Mouse (Mus musculus) embryonic facial prominence, embryonic 14.5 days (tissue): ENCODE measurements around the gene Casp1. TPM values are rescaled to one million over a fixed set of nuclear protein-coding genes. Genes with fewer than 3 reads are reported as not detected.

ENCODE experiments used
- ATAC-seq: fragments of 200-750 bp; cut with Nextera tagmentation; 2 replicates; pipeline ENCODE4 v1.8.0; 2017; ENCODE audit warnings: low read depth, moderate number of reproducible peaks, moderate TSS enrichment
- DNase-seq: peaks from one replicate; pipeline ENCODE4 v3.0.0-alpha.2; 2015; ENCODE audit warnings: low spot score
- H3K27ac ChIP-seq: fragments of 300-500 bp; sonication (generic); replicated peaks from 2 replicates; pipeline ENCODE4 v1.5.1; 2014; ENCODE audit warnings: low read depth, mild to moderate bottlenecking, low read length, moderate library complexity
- H3K27me3 ChIP-seq: fragments of 300-500 bp; sonication (generic); replicated peaks from 2 replicates; pipeline ENCODE4 v1.6.1; 2014; ENCODE audit warnings: low read length; ENCODE audit not compliant: control insufficient read depth, insufficient read depth
- H3K36me3 ChIP-seq: fragments of 300-500 bp; sonication (generic); 2 replicates; pipeline ENCODE4 v1.6.1; 2014; ENCODE audit warnings: low read length, mixed read lengths; ENCODE audit not compliant: control insufficient read depth, insufficient read depth
- H3K4me1 ChIP-seq: fragments of 300-500 bp; sonication (generic); 2 replicates; pipeline ENCODE4 v1.6.1; 2014; ENCODE audit warnings: antibody characterized with exemption, low read length; ENCODE audit not compliant: control insufficient read depth, insufficient read depth
- H3K4me2 ChIP-seq: fragments of 300-500 bp; sonication (generic); 2 replicates; pipeline ENCODE4 v1.6.1; 2014; ENCODE audit warnings: low read depth, mild to moderate bottlenecking, low read length, moderate library complexity, mixed read lengths
- H3K4me3 ChIP-seq: fragments of 300-500 bp; sonication (generic); 2 replicates; pipeline ENCODE4 v1.5.1; 2014; ENCODE audit warnings: low read depth, mild to moderate bottlenecking, low read length
- H3K9ac ChIP-seq: fragments of 300-500 bp; sonication (generic); 2 replicates; pipeline ENCODE4 v1.6.1; 2014; ENCODE audit warnings: low read depth, mild to moderate bottlenecking, low read length, moderate library complexity, mixed read lengths
- H3K9me3 ChIP-seq: fragments of 300-500 bp; sonication (generic); 2 replicates; pipeline ENCODE4 v1.6.1; 2016; ENCODE audit warnings: low read length; ENCODE audit not compliant: control insufficient read depth
- WGBS: fragments of 180-500 bp; shearing (Covaris S2); extraction: QIAGEN DNeasy Blood & Tissue Kit; methylation state at CpG from one replicate; pipeline ENCODE4 v1.1.7; 2014; 5-methylcytosine and 5-hydroxymethylcytosine counted together
- polyA plus RNA-seq: library from polyadenylated mRNA; unstranded; fragments of >200 nt; fragmentation: Nextera tagmentation; extraction: Ambion mirVana; gene quantifications from 2 replicates; pipeline ENCODE4 v1.2.1, GENCODE M21; 2014

Casp1 gene
- polyA plus RNA-seq, 1 experiment from 2014 or later = 3.3 TPM

DNA sequence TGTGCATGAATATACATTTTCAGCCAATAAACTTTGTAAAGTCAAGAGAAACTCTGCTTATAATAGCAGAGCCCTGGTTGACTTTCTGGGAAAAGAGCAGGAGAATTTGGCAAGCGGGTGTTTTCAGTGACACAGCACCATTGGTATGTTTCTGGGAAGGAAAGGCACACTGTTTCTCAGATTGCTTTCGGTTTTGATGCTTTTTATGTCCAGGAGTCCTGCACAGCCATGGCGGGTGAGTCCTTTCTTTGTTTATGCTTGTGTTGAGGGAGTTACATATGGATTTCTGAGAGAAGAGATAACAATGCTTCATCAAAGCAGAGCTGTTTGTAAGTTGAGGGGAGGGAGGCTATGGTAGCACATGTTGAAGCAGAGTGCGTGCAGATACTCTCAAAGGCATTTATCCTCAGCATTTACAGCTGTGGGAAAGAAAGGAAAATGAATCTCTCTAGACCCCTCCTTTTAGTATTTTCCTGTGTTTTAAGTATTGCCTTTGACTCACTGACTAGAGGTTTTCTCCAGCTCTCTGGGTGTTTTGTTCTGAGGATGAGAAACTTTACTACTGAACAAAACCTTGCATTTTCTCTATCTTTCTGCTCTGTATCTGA is 47.1 kb downstream of the Casp1 start, which contains the start of gene Casp12:
Gene Casp12, plus strand, starts transcription at position 140 of the 608 bp plus-strand sequence.
- no peak for ATAC-seq
- H3K27ac ChIP-seq = no peak within 1 kb of the TSS
- WGBS = 58% methylated on average over 4 of the region's 4 CpGs
- H3K9me3 ChIP-seq = no peaks in the 10 kb centered on the region
- no peaks in the 10 kb centered on the region for H3K27me3 ChIP-seq
- H3K9ac ChIP-seq = no peak within 1 kb of the TSS
- no peak within 1 kb of the TSS for H3K4me2 ChIP-seq
- H3K4me3 ChIP-seq = no peak within 1 kb of the TSS
- DNase-seq = peak; percentile 17
- H3K36me3 ChIP-seq = no peaks in the 10 kb centered on the region
- no peaks in the 10 kb centered on the region for H3K4me1 ChIP-seq

DNA sequence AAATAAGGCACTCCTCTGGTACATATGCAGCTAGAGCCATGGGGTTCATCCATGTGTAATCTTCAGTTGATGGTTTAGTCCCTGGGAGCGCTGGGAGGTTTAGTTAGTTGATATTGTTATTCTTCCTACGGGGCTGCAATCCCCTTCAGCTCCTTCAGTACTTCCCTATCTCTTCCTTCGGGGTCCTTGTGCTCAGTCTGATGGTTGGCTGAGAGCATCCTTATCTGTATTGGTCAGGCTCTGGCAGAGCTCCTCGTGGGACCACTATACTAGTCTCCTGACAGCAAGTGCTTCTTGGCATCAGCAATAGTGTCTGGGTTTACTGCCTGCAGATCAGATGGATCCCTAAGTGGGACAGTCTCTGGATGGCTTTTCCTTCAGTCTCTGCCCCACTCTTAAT is 49.1 kb downstream of the Casp1 start:
- ATAC-seq (no peak), DNase-seq (no peak)
- H3K4me2 ChIP-seq = no peak overlapping the region
- 82% methylated on average over 4 of the region's 4 CpGs for WGBS
- no peaks in the 10 kb centered on the region for H3K4me1 ChIP-seq
- H3K36me3 ChIP-seq = no peaks in the 10 kb centered on the region
- no peak overlapping the region for H3K9ac ChIP-seq
- no peak overlapping the region for H3K4me3 ChIP-seq
- no peak overlapping the region for H3K27ac ChIP-seq
- no peaks in the 10 kb centered on the region for H3K27me3 ChIP-seq
- no peaks in the 10 kb centered on the region for H3K9me3 ChIP-seq

DNA sequence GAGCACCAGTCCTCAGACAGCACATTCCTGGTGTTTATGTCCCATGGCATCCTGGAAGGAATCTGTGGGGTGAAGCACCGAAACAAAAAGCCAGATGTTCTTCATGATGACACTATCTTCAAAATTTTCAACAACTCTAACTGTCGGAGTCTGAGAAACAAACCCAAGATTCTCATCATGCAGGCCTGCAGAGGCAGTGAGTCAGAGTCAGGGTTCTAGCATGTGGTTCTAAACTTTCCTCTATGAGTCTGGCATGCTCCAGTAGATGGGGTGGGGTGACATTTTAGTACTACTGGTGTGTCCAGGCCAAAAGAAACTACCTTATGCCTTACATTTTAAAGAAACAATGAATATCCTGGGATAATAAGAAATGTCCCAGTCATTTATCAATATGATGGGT is 55.4 kb downstream of the Casp1 start:
- ATAC-seq = no peak
- Histone ChIP-seq H3K4me1 (no peaks in the 10 kb centered on the region), H3K4me2 (no peak overlapping the region), H3K36me3 (no peaks in the 10 kb centered on the region), H3K4me3 (no peak overlapping the region), H3K9ac (no peak overlapping the region), H3K27me3 (no peaks in the 10 kb centered on the region), H3K27ac (no peak overlapping the region), H3K9me3 (no peaks in the 10 kb centered on the region)
- DNase-seq = no peak
- 73% methylated on average over 2 of the region's 2 CpGs for WGBS

DNA sequence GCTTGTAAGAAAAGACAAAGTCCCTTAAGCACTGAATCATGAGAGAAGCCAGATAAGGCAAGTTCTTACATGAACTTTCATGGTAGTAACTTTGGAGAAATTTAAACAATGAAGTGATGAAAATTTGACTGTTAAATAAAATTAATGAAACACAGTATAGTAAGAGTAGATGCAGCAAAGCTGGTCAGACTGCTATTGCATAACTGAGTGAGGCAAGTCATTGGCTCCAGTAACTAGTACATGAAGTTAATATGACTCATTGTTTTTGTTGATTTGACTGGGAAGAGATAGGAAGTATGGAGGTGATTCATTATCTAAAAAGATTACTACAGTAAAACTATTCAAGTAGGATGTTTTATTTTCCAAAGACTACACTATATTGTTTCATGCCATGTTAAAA is 58.5 kb downstream of the Casp1 start:
- no peaks in the 10 kb centered on the region for H3K36me3 ChIP-seq
- no peak overlapping the region for H3K4me3 ChIP-seq
- no peak overlapping the region for H3K9ac ChIP-seq
- H3K27me3 ChIP-seq = no peaks in the 10 kb centered on the region
- no peaks in the 10 kb centered on the region for H3K4me1 ChIP-seq
- H3K4me2 ChIP-seq = no peak overlapping the region
- DNase-seq = no peak
- ATAC-seq = no peak
- H3K9me3 ChIP-seq = no peaks in the 10 kb centered on the region
- H3K27ac ChIP-seq = no peak overlapping the region

Other genes starting within 250 kb of the Casp1 start
- gene Casp4, start 10.3 kb downstream of the Casp1 start, polyA plus RNA-seq = 1.2 and 1.6 TPM in 2 replicates
- 4.8 and 7.9 TPM in 2 replicates for gene Casp12, start 46.9 kb downstream of the Casp1 start, polyA plus RNA-seq